Mouse (Mus musculus) limb, embryonic 14.5 days (tissue): ENCODE results near the gene Casp8. TPM values are rescaled to one million over a fixed set of nuclear protein-coding genes. Genes with fewer than 3 reads are reported as not detected.
"Not testable (repeated sequence)": the region's sequence is repeated elsewhere in the genome, so short reads cannot be mapped to it uniquely, and the experiment has no call there.

Experiments
- ATAC-seq: fragments of 200-750 bp; cut with Nextera tagmentation; 2 replicates; pipeline ENCODE4 v1.8.0; 2017; ENCODE audit warnings: low read depth, moderate number of reproducible peaks, moderate TSS enrichment; ENCODE audit not compliant: low FRiP score
- DNase-seq: peaks from one replicate; pipeline ENCODE4 v3.0.0-alpha.2; 2015; ENCODE audit warnings: low spot score
- H3K27ac ChIP-seq: fragments of 300-500 bp; sonication (generic); replicated peaks from 2 replicates; pipeline ENCODE4 v1.5.1; 2014; ENCODE audit warnings: low read depth, mild to moderate bottlenecking, low read length, moderate library complexity, mixed read lengths
- H3K27me3 ChIP-seq: fragments of 300-500 bp; sonication (generic); 2 replicates; pipeline ENCODE4 v1.6.1; 2014; ENCODE audit warnings: low read length, mixed read lengths; ENCODE audit not compliant: control insufficient read depth, insufficient read depth
- H3K36me3 ChIP-seq: fragments of 300-500 bp; sonication (generic); 2 replicates; pipeline ENCODE4 v1.6.1; 2014; ENCODE audit warnings: mild to moderate bottlenecking, low read length, moderate library complexity, mixed read lengths; ENCODE audit not compliant: control insufficient read depth, insufficient read depth
- H3K4me1 ChIP-seq: fragments of 300-500 bp; sonication (generic); 2 replicates; pipeline ENCODE4 v1.6.1; 2014; ENCODE audit warnings: antibody characterized with exemption, low read length, mixed read lengths; ENCODE audit not compliant: control insufficient read depth, insufficient read depth
- H3K4me2 ChIP-seq: fragments of 300-500 bp; sonication (generic); replicated peaks from 2 replicates; pipeline ENCODE4 v1.6.1; 2014; ENCODE audit warnings: low read depth, mild to moderate bottlenecking, low read length, moderate library complexity; ENCODE audit not compliant: severe bottlenecking
- H3K4me3 ChIP-seq: fragments of 300-500 bp; sonication (generic); replicated peaks from 2 replicates; pipeline ENCODE4 v1.5.1; 2014; ENCODE audit warnings: low read length
- H3K9ac ChIP-seq: fragments of 300-500 bp; sonication (generic); 2 replicates; pipeline ENCODE4 v1.6.1; 2014; ENCODE audit warnings: mild to moderate bottlenecking, low read depth, low read length, moderate library complexity; ENCODE audit not compliant: severe bottlenecking
- H3K9me3 ChIP-seq: fragments of 300-500 bp; sonication (generic); 2 replicates; pipeline ENCODE4 v1.6.1; 2016; ENCODE audit warnings: low read length; ENCODE audit not compliant: control insufficient read depth
- POLR2A ChIP-seq: fragments of 200-500 bp; IDR thresholded peaks from 2 replicates; pipeline ENCODE4 v1.8.0; 2012; ENCODE audit warnings: inconsistent platforms, mild to moderate bottlenecking, moderate library complexity, borderline replicate concordance; ENCODE audit not compliant: insufficient read depth, insufficient read length; ENCODE audit errors: extremely low read depth
- WGBS: fragments of 180-500 bp; shearing (Covaris S2); extraction: QIAGEN DNeasy Blood & Tissue Kit; methylation state at CpG from one replicate; pipeline ENCODE4 v1.1.7; 2014; 5-methylcytosine and 5-hydroxymethylcytosine counted together
- polyA plus RNA-seq, 2 experiments: library from polyadenylated mRNA; depleted of rRNA in 1 of 2; stranded (reverse) in 1 of 2; unstranded in 1 of 2; fragments of >200 nt; fragmentation: Nextera tagmentation in 1 of 2; extraction: Ambion mirVana in 1 of 2; gene quantifications; 2 replicates each; pipeline versions ENCODE4 v1.2.1 to v1.2.3; 2012 to 2014

Casp8 gene
- polyA plus RNA-seq (2012; rRNA removed) (9.1 and 14.8 TPM in 2 replicates), polyA plus RNA-seq (2014; fragmentation: Nextera tagmentation; extraction: Ambion mirVana) (25.3 and 27.3 TPM in 2 replicates)

DNA sequence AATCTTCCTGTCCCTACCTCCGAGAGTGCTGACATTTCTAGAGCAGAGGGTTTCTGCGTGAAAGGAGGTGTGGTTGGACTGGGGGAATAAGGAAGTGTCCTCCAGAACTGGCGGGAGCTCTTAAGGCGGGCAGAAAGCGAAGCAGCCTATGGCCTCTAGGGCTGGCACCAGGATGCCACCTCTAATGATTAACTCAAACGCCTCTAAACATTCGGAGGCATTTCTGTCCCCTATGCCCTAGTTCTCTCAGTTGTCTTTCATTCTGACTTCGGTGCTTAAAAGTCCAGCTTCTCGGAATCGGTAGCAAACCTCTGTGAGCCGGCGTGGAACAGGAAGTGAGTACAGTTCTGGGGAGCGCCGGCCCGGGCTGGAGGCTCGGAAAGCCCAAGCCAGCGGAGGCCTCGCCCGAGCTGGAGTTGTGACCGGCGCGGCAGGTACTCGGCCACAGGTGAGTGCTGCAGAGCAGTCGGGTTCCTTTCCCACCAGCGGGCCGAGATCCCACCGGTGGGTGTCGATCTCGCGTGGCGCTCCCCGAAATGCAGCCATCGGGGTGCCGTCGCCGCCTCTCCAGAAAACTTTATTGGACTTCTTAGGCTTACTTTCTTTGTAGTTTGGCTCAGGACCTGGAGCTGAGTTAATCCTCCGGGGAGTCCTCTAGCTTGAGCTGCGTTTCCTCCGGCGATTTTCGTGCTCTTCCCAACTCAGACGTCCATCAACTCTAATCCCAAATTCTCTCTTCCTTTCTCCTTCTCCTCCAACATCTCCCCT, at the start of gene Casp8:
Gene Casp8, plus strand, starts transcription at position 84 of the 768 bp plus-strand sequence.
- H3K4me1 ChIP-seq: peaks cover 8% of the 10 kb centered on the region; the same call in 1 of the 2 replicates
- peak; percentile 60 for DNase-seq
- H3K9me3 ChIP-seq: 0 out of 2 replicates have a peak, but pooled peaks cover 2% of the 10 kb centered on the region
- 1% methylated on average over 42 of the region's 42 CpGs for WGBS
- ATAC-seq: peak; percentile 71
- H3K27ac ChIP-seq: peak within 1 kb of the TSS; percentile 61
- H3K27me3 ChIP-seq: no peaks in the 10 kb centered on the region
- peak within 1 kb of the TSS; percentile 74 for H3K9ac ChIP-seq
- TF ChIP-seq POLR2A: no peak
- H3K4me3 ChIP-seq: peak within 1 kb of the TSS; percentile 52
- H3K4me2 ChIP-seq: peak within 1 kb of the TSS; percentile 65
- H3K36me3 ChIP-seq: peaks cover 12% of the 10 kb centered on the region

DNA sequence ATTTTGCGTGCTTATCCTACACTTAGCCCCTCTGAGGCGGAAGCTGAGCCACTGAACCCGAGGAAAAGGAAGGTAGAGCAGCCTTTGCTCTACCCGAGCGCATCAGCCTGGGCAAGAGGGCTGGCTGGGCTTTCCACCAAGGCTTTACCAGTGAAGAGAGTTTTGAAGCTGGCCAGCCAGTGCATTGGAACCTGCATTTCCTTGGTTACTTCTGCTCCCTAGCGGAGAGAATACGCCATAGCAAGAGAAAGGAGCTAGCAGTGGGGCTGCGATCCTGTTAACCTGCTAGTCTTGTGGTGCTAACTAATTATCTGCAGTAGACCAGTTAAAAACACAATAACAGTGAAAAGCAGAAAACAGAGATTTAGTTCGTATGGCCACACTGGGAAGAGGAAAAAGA, 48.3 kb upstream of the Casp8 start:
- Histone ChIP-seq H3K36me3 (peaks cover 71% of the 10 kb centered on the region), H3K4me2 (no peak overlapping the region), H3K4me1 (no peaks in the 10 kb centered on the region), H3K27ac (no peak overlapping the region), H3K9ac (no peak overlapping the region), H3K4me3 (no peak overlapping the region), H3K27me3 (no peaks in the 10 kb centered on the region), H3K9me3 (no peaks in the 10 kb centered on the region)
- WGBS: 71% methylated on average over 9 of the region's 9 CpGs
- TF ChIP-seq POLR2A: no peak
- DNase-seq: peak; percentile 31
- ATAC-seq: no peak

DNA sequence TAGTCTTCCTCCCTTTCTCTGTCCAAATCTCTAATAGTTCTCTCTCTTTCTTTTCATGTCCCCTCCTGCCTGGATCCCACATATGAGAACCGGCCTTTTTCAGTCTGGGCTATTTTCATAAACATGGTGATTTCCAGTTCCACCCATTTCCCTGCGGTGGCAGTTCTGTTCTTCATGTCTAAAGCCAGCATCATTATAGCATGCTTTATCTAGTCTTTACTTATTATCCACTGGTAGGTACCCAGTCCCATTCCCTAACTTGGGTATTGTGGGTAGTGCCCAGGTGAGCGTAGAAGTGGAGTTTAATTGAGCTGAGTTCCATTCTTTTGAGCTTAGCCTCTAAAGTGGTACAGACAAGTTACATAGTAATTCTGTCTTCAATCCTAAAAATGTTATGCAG, 35.7 kb upstream of the Casp8 start:
- Histone ChIP-seq H3K4me2 (no peak overlapping the region), H3K36me3 (peaks cover 23% of the 10 kb centered on the region), H3K9ac (no peak overlapping the region), H3K9me3 (no peaks in the 10 kb centered on the region), H3K27ac (no peak overlapping the region), H3K4me3 (no peak overlapping the region), H3K4me1 (no peaks in the 10 kb centered on the region), H3K27me3 (no peaks in the 10 kb centered on the region)
- TF ChIP-seq POLR2A: no peak
- ATAC-seq (no peak), DNase-seq (no peak)
- WGBS: over 99% methylated on average over 3 of the region's 3 CpGs

DNA sequence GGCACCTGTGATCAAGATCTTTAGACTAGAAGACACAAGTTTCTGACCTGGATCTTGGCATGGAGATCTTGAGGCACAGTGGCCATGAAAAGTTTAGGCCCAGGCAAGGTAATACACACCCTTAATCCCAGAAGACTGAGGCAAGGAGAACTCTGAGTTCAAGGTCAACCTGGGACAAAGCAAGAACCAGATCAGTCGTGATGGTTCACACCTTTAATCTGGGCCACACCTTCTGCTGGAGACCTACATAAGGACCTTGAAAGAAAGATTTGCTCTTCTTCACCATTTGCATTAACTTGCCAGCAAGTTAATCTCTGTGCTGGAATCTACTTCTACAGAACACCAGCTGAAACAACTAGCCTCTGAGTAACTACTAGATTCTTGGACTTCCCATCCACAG, 34.6 kb upstream of the Casp8 start:
- Histone ChIP-seq H3K36me3 (peaks cover 13% of the 10 kb centered on the region), H3K4me2 (no peak overlapping the region), H3K27ac (no peak overlapping the region), H3K4me1 (no peaks in the 10 kb centered on the region), H3K4me3 (no peak overlapping the region), H3K27me3 (no peaks in the 10 kb centered on the region), H3K9ac (no peak overlapping the region), H3K9me3 (no peaks in the 10 kb centered on the region)
- ATAC-seq: no peak
- DNase-seq: no peak
- WGBS: 64% methylated on average over 1 of the region's 1 CpGs
- no peak for TF ChIP-seq POLR2A

DNA sequence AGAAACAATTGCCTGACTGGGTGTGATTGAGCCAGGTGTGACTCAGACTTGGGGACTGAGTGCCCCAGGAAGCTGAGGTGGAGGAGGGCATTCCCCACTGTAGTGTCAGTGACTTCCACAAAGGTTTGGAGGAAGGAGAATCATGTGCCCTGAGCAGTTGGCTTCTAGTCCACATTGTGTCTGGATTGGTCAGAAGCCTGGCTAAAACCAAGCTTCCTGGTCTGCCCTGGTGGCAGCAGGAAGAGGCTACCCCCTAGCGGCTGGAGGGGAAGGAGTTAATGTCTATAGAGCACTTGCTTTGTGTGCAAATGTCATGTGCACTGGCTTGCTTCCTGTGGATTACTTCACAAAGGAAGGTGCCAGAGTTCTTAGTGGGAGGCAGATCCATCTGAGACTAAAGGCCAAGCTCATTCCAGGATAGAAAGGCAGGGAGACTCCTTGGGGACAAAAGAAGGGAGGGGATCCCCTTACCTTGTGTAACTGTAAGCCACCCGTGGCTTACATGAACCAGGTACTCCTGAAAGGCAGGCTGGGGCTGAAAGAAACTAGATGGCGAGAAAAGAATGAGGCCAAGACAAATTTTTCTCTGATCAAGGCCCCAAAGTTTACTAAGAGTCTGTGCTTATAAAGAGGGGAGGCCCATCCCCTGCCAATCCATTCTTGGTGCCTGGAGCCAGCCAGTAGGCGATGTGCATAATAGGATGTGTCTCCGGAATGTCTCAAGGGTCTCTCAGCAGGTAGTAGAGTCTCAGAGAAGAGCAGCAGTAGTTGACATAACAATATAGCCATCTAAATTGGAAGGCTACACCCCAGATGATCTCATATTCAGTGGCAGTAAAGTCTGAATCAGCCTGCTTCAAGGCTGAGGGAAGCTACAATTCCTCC, 33.5 kb upstream of the Casp8 start:
- not testable (repeated sequence) for H3K27ac ChIP-seq, H3K9ac ChIP-seq, DNase-seq, H3K4me3 ChIP-seq, H3K27me3 ChIP-seq, H3K4me2 ChIP-seq, H3K9me3 ChIP-seq, H3K4me1 ChIP-seq, H3K36me3 ChIP-seq, ATAC-seq
- 81% methylated on average over 5 of the region's 5 CpGs for WGBS
